Mouse (Mus musculus) urinary bladder, postnatal 10 days (tissue): ENCODE measurements around the gene Sufu.

ENCODE experiments used
- DNase-seq: peaks from one replicate; pipeline ENCODE4 v3.0.0; 2022; ENCODE audit warnings: low spot score

The Sufu gene

GRCm38 (mm10) chr19:46531071-46532030 is 134.7 kb downstream of the Sufu start:
- DNase-seq = no peak

- DNase-seq = no peak
Measured at GRCm38 (mm10) chr19:46532031-46532688, 135.5 kb downstream of the Sufu start.

- no peak for DNase-seq
Measured at GRCm38 (mm10) chr19:46533066-46533465, 136.4 kb downstream of the Sufu start.

GRCm38 (mm10) chr19:46533525-46533924 is 136.8 kb downstream of the Sufu start:
- DNase-seq = no peak

- DNase-seq = no peak
Measured at GRCm38 (mm10) chr19:46534542-46535098, 137.9 kb downstream of the Sufu start.

- no peak for DNase-seq
Measured at GRCm38 (mm10) chr19:46537357-46537756, 140.7 kb downstream of the Sufu start.

- no peak for DNase-seq
Measured at GRCm38 (mm10) chr19:46538213-46538612, 141.5 kb downstream of the Sufu start.
